Mouse (Mus musculus) spleen, postnatal 14 days (tissue): ENCODE data around the gene Prkcg.

Experiments
- DNase-seq, 2 experiments: peaks; one replicate each; pipeline ENCODE4 v3.0.0; 2021 to 2022; ENCODE audit warnings: low spot score in 2 of 2

The Prkcg gene

GRCm38 (mm10) chr7:3365547-3366279 is 76.7 kb downstream of the Prkcg start:
- DNase-seq: no peak

GRCm38 (mm10) chr7:3366705-3367516 is 77.9 kb downstream of the Prkcg start:
- no peak for DNase-seq

- DNase-seq: no peak
Measured at GRCm38 (mm10) chr7:3367569-3367968, 78.6 kb downstream of the Prkcg start.

- DNase-seq: no peak
Measured at GRCm38 (mm10) chr7:3368311-3368710, 79.3 kb downstream of the Prkcg start.

GRCm38 (mm10) chr7:3369189-3369588 is 80.2 kb downstream of the Prkcg start:
- DNase-seq: no peak

- no peak for DNase-seq
Measured at GRCm38 (mm10) chr7:3370407-3370806, 81.4 kb downstream of the Prkcg start.

GRCm38 (mm10) chr7:3372376-3372775 is 83.4 kb downstream of the Prkcg start:
- DNase-seq: no peak

- DNase-seq: no peak
Measured at GRCm38 (mm10) chr7:3373754-3374153, 84.8 kb downstream of the Prkcg start.

GRCm38 (mm10) chr7:3376831-3377230 is 87.9 kb downstream of the Prkcg start:
- peak in 1 of 2 experiments; percentile 33 for DNase-seq
